Mouse (Mus musculus): ENCODE measurements around the gene Ncapd2.
A peak's percentile ranks its signal among the peaks of the same experiment; 100 is the strongest.
"Not testable (repeated sequence)": the region's sequence is repeated elsewhere in the genome, so short reads cannot be mapped to it uniquely, and the experiment has no call there.

Ncapd2 gene

DNA sequence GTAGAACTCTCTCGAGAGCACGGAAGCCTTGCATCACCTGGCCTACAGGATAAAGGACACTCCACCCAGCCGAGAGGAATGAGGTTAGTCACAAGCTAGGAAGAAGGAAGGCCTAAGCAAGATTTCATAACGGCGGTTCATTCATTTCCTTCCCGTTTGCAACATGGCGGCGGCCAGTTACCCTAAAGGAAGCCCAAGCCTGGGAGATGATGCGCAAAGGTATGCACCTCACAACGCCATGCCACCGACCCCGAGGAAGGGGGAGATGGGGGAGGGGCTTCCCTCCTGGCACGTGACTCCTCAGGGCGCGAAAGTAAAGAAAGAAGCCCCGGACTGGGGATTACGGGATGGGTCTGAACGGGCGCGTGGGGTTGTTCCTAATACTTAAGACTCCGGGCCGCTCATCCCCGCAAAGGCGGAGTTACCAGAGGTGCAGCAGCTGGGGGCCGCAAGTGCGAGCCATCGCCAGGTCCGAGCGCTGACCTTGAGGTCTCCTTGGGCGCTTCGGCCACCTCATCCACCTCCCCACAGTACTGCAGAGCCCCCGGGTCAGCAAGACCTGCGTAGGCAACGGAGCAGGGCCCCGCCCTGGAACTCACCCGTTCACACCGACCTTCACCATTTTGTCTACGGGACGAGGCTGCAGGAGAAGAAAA lies 26.7 kb downstream of the Ncapd2 start:
- DNase-seq (ENCODE audit: low spot score in 2 of 2): peak; percentile 45 to 61

DNA sequence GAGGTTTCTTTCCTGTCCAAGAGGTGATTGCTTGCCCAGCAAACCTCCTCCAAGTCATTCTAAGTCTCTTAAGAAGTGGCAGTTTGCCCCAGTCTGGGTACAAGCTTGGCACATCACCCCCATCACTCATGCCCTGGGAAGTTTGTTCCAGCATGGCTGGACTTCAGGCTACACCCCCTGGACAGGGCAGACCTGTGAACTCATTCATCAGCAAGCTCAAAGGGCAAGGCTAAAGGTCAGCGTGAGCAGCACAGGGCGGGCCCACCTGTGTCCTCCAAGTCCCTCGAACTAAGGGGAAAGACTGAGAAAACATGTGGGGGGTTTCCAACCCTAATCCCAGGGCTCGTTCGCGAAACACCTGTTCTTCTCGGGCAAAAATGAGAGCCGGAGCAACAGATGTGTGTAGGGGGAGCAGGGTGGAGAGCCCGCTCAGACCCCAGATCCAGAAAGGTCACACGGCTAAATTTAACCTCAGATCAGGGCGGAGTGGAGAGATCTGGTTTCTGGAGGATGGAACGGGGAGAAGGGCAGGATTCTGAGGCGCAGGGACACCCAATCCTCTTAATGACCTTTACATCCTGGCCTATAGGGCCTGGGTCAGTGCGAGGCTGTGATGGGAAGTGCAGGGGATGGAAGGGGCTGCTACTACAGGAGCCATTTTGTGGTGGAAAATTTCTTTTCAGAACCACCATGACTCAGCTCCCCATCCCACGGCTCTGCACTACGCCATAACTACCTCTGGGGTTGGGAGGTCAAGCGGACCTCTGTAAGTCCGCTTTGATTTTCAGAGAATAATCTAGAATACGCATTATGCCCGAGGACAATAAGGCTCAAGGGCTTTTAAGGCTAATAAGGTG lies 27.5 kb downstream of the Ncapd2 start:
- DNase-seq (ENCODE audit: low spot score in 2 of 2): peak; percentile 31 to 49

DNA sequence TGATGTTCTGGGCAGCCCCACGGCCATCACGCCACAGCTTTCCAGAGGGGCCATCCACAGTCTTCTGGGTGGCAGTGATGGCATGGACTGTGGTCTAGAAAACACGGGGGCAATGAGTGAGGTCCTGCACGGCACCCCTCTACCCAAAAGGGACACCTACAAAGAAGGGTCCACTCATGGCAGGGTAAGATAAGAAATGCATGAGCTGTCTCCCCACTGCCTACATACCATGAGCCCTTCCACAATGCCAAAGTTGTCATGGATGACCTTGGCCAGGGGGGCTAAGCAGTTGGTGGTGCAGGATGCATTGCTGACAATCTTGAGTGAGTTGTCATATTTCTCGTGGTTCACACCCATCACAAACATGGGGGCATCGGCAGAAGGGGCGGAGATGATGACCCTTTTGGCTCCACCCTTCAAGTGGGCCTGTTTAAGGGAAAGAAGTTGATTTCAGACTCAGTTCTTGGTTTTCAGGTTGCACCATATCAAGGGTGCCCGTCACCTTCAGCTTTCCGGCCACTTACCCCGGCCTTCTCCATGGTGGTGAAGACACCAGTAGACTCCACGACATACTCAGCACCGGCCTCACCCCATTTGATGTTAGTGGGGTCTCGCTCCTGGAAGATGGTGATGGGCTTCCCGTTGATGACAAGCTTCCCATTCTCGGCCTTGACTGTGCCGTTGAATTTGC lies 28.7 kb downstream of the Ncapd2 start:
- not testable (repeated sequence) for DNase-seq (ENCODE audit: low spot score in 2 of 2)

DNA sequence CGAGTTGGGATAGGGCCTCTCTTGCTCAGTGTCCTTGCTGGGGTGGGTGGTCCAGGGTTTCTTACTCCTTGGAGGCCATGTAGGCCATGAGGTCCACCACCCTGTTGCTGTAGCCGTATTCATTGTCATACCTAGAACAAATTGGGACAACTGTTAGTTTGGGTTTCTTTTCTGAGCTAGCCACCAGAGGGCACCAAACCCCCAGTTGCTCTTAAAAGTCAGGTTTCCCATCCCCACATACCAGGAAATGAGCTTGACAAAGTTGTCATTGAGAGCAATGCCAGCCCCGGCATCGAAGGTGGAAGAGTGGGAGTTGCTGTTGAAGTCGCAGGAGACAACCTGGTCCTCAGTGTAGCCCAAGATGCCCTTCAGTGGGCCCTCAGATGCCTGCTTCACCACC lies 29.5 kb downstream of the Ncapd2 start:
- DNase-seq (ENCODE audit: low spot score in 2 of 2): peak; percentile 77 to 80

DNA sequence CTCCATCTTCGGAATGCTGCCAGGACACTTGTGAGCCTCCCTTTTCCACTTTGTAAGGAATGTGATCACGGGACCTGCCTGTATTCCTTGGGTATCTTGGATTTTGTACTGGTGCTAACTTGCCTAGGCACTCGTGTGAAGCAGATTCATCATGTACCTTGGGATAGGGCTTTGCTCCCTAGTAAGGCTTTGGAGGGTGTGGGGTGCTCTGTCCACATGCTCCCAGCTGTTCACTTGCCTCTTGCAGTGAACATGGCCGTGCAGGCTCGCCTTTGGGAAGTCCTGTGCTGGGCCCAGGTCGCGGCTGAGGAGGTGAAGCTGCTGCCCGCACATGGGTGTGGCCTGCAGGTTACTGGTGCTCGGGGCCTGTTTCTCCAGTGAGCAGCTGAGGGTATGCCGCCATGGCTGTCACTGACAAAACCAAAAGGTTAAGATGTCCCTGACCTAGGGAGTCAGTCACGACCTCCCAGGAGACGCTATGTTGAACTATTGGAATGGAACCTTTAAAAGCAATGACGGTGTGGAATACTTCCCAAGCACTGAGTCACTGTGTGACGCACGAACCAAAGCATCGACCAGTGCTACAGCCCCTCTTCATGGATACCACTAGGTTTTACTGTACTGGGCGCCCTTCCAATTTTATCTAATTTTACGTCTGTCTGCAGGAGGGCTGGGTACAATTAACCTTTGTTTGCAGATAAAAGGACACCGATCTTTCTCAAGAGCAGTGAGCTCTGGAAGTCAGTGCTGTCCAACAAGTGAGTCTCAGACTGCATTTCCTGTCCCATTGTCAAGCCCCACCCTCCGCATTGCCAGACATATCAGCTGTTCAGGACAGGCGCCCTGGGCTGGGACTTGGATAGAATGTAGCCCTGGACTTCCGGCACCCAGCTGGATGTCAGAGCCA lies 30.4 kb downstream of the Ncapd2 start:
- peak; percentile 59 to 67 for DNase-seq (ENCODE audit: low spot score in 2 of 2)

DNA sequence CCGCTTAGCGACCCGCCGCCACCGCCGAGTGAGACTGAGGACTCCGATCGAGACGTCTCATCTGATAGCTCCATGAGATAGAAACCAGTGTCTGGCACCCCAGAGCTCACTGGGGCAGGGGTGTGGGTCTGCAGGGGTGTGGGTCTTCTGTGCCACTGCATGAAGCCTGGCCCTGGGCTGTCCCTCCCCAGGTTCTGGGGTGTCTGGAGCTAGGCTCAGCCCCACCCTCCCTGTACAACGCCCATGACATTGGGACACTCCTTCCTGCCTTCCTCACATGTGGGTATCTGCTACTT lies 31.0 kb downstream of the Ncapd2 start:
- DNase-seq (ENCODE audit: low spot score in 2 of 2): peak in 1 of 2 experiments; percentile 15

DNA sequence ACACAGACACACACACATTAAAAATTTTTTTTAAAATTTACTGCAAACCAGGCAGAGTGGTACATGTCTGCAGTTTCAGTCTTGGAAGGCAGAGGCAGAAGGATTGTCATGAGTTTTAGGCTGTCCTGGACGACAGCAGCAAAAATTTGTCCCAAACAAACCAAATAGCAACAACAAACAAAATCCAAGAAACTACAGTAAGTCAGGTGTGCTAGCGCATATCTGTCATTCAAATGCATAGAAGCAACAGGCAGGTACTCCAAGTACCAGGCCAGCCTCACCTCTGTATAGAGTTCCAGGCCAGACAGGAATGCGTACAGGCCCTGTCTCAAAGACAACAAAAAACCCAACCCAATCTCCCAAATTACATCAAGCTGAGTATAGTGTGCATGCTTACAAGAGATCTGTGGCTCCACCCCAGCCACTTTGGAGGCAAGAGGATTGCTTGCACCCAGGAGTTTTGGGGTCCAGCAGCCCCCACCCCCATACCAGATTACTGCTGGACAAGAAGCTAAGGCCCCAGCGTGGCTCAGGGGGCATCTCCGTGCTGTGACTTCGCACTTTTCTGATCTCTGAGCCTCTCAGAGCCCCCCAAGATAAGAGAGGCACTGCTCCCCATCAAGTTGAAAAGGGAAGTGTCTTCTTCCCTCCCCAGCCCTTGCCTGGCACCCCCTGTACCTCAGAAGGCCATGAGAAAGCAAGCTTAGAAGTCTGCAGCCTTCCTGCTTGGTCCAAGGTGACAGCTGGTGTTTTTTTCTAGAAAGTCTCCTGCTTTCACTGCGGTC lies 31.5 kb downstream of the Ncapd2 start:
- DNase-seq (ENCODE audit: low spot score in 2 of 2): no peak

DNA sequence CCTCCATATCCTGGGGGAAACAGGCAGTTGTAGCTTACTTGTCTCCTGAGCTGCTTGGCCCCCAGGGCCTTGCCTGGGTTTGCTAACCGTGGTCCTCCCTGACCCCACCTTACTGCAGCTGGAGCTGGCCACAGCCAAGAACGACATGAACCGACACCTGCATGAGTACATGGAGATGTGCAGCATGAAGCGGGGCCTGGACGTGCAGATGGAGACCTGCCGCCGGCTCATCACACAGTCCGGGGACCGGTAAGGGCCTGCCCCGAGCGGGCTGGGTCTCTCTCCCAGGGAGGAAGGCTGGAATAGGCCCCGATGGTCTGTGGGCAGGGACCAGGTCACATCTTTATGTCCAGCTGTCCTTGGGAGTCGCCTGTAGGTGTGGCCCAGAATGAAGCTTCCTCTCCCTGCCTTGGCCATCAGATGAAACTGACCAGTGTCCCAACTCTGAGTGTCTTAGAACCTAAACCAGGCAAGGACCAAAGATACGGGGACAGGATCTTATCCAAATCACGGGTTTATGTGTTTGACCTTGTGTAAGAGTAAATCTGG lies 32.5 kb downstream of the Ncapd2 start:
- DNase-seq (ENCODE audit: low spot score in 2 of 2): no peak

DNA sequence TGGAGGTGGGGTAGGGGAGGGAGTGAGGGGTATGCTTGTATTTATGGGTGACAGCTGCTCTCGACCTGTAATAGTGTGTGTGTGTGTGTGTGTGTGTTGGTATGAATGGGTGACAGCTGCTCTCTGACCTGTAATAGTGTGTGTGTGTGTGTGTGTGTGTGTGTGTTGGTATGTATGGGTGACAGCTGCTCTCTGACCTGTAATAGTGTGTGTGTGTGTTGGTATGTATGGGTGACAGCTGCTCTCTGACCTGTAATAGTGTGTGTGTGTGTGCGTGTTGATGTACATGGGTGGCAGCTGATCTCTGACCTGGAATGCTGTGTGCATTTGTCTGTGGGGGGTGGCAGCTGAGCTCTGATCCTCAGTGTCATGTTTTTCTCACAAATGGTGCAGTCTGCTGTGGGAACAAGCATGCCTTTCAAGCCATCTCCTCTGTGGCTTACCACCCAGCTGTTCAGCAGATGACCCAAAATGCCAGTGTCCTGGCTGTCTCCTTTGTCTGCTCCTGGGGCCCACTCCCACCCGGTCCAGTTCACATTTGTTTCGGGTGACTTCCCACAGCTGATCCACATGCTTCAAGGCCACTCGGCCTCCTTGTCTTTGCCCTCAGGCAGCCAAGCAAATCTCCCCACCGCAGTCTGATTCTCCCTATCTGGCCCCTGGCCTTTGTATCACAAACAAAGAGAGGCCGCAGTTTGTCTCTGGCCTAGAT lies 34.4 kb downstream of the Ncapd2 start:
- no peak for DNase-seq (ENCODE audit: low spot score in 2 of 2)

DNA sequence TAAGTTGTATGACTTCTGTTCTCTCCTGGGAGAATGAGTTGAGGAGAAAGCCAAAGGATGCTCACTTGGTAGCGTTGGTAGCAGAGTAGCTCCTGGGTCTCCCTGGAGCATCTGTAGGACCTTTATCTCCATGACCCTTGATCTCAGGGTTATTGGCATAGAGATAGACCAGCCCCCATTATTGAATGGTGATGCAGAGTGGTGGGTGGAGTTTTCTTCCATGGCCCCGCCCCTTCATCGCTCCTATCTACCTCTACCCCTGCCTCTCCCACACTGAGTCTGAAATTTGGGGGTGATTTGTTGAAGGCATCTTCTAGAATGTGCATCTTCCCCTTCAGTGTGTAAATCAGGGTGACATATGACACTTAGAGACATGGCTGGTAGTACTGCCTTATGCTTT lies 35.0 kb downstream of the Ncapd2 start:
- DNase-seq (ENCODE audit: low spot score in 2 of 2): no peak

DNA sequence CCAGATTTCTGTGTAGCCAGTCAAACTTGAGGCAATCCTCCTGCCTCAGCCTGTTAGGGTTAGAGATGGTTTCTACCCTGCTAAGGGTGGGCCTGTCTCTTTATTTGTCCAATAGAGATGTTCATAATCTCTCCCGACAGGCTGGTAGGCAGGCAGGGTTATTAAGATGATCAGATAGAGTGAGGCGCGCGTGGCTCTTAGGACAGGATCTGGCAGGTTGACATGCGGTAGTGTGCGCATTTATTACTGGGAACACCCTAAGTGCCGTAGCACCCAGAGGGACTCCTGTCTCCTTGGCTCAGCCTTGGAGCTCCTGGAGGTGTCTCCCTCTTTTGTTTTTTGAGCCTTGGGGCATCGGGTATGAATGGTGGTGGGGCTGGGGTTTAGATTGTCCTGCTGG lies 36.2 kb downstream of the Ncapd2 start:
- DNase-seq (ENCODE audit: low spot score in 2 of 2): no peak

DNA sequence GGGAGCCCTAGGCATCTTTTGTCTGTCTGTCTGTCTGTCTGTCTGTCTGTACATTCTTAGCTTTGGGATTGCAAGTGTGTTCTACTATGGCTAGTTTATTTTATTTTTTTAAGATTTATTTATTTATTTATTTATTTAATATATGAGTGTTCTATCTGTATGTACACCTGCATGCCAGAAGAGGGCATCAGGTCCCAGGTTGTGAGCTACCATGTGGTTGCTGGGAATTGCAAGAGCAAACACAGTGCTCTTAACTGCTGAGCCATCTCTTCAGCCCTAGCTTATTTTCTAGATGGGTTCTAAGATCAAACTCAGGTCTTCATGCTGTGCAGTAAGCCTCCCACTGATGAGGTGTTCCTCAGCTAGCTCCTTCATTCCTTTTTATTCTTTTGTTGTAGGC lies 37.0 kb downstream of the Ncapd2 start:
- DNase-seq (ENCODE audit: low spot score in 2 of 2): no peak

DNA sequence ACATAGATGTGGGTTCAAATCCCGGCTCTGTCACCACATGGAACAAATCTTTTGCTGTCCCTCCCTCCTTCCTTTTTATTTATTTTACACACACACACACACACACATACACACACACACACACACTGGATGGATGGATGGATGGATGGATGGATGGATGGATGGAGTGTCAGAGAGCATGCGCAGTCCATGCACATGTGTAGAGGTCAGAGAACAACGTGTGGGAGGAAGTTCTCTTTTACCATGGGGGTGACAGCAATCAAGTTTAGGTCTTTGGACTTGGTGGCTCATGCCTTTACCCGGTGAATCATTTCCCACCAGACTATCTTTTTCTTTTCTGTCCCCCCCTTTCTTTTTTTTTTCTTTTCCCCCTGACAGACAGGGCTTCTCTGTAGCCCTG lies 37.8 kb downstream of the Ncapd2 start:
- DNase-seq (ENCODE audit: low spot score in 2 of 2): no peak

DNA sequence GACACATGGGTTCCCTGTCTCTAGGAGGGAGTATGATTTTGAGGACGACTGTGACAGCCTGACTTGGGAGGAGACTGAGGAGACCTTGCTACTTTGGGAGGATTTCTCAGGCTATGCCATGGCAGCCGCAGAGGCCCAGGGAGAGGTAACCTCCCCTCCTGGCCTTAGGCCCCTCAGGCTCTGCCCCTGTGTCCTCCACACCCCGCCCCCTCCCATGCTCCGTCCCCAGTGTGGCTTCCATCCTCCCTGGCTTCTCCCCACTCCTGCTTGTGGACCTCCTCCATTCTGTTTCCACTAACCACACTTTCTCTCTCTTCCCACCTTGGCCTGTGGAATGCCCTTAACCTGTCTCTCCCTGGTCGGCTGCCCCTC lies 38.5 kb downstream of the Ncapd2 start:
- DNase-seq (ENCODE audit: low spot score in 2 of 2): no peak

DNA sequence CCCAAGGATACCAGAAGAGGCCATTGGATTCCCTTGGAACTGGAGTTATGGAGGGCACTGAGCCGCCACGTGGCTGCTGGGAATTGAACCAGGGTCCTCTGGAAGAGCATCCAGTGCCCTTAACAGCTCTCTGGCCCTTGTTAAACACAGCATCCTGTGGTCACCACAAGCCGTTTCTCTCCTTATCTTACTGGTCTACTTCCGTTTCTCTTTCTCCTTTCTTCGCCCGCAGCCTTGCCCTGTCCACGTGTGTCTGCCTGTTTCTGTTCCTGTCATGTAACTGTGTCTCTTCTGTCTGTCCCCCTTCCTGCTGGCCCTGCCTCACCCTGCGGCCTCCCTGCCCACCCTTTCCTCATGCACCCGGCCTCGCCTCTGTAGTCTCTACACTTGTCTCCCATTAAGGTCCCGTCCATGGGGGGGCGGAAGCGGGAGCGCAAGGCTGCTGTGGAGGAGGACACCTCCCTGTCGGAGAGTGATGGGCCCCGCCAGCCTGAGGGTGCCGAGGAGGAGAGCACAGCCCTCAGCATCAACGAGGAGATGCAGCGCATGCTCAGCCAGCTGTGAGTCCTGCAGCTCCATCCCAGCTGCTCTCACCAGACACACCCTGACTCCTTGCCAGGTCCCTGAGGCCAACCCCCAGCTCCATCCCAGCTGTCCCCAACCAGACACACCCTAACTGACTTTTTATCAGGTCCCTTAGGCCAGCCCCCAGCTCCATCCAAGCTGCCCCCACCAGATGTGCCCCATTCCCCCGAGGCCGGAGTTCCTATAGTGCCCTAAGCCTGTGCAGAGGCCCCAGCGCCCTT lies 39.1 kb downstream of the Ncapd2 start:
- no peak for DNase-seq (ENCODE audit: low spot score in 2 of 2)

DNA sequence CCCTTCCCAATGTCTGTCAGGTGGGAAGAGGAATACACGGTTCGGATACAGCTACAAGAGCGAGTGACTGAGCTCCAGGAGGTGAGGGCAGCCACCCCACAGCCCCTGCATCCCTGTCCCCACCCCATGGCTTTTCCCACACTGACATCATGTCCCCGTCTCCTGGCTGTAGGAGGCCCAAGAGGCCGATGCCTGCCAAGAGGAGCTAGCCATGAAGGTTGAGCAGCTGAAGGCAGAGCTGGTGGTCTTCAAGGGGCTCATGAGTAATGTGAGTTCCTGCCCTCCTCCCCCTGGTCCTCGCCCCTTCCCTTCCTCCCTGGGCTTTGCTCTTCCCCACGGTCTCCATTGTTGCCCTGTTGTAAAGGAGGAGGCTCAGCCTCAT lies 41.9 kb downstream of the Ncapd2 start:
- no peak for DNase-seq (ENCODE audit: low spot score in 2 of 2)

DNA sequence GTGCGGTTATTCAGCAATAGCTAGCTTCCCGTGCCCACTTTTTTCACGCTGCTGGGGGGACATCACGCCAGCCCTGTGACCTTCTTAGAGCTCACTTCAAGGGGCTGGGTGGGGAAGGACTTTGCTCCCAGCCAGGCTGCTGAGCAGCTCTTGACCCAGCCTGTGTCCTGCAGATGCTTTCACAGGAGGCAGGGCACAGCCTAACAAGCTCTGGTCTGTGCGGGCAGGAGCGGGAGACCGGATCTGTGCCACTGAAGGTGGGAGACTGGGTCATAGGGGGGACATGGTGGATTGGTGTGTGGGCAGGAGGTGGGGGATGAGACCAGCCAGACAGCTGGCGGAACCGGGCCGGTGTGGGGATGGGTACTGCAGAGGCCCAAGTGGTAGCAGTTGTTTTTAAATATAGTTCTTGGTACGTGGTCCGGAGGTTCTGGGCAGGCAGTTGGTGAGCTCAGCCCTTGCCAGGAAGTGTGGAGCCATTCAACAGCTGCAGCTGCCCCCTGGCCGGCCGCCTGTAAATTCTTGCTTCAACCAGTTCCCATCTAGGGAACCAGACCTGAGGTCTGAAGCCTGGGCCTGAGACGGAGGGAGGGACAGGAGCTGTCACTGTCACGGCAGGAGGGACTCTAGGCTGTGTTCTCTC lies 42.5 kb downstream of the Ncapd2 start:
- DNase-seq (ENCODE audit: low spot score in 2 of 2): peak; percentile 53 to 70

DNA sequence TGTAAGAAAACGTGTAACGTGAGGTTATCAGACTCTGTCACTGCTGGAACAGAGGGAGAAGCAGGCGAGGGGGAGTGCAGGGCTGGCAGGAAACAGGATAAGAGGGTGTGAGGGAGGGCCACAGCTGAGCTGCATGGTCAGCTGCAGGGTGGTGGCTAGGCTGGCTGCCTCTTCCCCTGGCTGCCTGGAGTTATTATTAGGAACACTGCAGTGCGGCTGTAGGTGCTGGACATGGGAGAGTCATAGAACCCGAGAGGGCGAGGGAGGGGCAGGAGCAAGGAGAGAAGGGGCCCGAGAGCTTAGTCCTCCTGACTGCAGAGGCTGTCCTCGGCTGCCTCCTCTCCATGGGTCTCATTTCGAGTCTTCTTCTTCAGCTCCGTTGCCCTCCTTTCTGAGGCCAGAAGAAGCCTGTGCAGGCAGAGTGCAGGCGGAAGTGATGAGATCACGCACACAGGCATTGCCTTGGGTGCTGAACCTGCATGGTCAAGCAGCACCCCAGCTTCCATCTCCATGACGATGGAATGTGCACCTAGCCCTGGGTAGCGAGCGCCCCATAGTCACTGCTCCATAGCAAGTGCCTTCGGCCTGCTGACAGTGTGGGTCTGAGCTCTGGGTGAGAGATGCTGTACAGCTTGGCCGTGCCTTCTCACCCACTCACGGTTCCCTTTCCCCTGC lies 43.1 kb downstream of the Ncapd2 start:
- DNase-seq (ENCODE audit: low spot score in 2 of 2): peak; percentile 60 to 68
